Mouse (Mus musculus): Measurements from ENCODE around the gene Ins2. TPM values are rescaled to one million over a fixed set of nuclear protein-coding genes. Genes with fewer than 3 reads are reported as not detected.

Gene Ins2
- total RNA-seq, 1 experiment from 2014 or later = not detected

DNA sequence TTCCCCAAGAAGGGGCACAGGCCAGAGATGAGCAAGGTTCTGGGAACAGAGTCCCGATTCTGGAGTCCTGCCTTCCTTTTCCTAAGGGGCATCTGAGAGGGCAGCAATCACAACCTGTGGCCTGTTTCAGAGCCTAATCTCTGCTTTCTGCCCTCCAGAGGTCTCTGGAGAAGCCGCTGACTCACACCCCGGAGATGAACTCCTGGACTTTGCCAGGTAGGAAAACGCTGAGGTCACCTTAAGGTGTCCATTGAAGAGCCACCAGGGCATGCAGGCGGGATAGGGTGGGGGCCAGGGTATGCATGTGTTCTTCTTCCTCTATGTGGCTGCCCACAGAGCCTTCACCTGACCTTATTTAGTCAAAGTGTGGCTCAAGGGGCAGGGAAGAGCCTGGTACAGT, 77.8 kb downstream of the Ins2 start:
- no peak for ATAC-seq (replicated peaks; ENCODE audit: low read depth, poor library complexity, severe bottlenecking)

DNA sequence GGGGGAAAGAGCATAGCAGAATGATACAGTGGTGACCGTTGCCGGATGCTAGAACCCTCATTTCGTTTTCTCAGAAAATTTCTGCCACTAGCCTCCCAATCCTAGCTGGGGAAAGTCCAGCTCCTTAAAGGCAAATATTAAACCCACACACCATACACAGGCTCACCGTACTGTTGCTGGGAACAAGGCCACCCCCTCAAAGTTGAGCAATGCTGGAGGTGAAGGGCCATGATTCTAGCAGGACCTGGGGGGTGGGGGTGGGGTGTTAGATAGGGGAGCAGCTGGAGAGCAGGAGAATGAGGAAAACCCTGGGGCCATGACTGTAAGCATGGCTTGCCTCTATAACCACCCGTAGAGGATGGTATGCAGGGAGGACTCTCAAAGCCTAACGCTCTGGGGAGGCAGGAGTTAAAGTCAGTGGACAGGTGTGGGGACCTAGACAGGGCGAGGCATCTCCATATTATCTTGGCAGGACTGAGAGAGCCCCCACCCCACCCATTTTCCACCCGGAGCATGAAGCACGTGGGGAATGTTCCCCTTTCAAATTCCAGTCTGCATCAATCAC, 78.6 kb downstream of the Ins2 start:
- no peak for ATAC-seq (replicated peaks; ENCODE audit: low read depth, poor library complexity, severe bottlenecking)

DNA sequence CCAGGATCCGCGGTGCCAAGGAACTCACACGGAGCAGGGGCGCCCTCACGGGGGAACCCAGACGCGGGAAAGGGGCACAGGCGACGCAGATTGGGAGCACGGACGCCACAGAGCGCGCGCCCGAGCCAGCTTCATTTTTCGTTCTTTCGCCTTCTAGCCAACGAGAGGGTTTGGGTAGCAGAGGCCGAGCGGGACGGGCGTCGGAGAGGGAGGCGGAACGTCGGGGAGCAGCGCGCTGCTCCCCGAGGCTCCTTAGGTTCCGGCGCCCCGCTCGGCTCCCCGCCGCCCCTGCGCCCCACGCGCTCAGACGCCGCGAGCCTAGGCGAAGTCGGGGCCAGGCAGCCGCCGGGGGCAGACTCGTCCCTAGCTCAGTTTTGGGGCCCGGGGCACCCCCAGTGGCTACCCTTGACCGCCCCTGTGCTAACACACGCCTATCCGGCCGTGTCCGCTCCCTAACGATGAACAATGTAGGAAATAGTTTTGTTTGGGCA, 79.2 kb downstream of the Ins2 start:
- 0 out of 2 replicates have a peak, but pooled peaks have one; percentile 20 for ATAC-seq (replicated peaks; ENCODE audit: low read depth, poor library complexity, severe bottlenecking)

- ATAC-seq (replicated peaks; ENCODE audit: low read depth, poor library complexity, severe bottlenecking) = no peak
Observed at GRCm38 (mm10) chr7:142663151-142663550, 80.0 kb downstream of the Ins2 start.

GRCm38 (mm10) chr7:142661811-142662210, 81.4 kb downstream of the Ins2 start:
- no peak for ATAC-seq (replicated peaks; ENCODE audit: low read depth, poor library complexity, severe bottlenecking)

DNA sequence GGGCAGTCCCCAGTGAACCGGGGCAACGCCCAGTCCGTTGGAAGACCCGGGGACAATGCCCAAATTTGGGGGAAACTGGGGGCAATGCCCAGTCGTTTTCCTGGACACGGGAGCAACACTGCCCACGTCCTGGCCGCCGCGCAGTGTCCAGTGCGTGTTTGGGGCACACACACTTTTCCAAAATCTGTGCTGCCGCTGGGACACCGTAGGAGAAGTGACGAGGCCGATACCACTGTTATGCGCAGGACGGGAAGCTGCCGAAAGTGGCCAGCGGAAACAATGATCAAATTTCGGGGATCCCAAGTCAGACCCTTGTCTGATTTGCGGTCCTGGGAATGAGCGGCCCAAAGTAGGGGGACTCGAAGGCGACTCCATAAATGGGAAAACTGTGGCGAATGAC, 82.1 kb downstream of the Ins2 start:
- no peak for ATAC-seq (replicated peaks; ENCODE audit: low read depth, poor library complexity, severe bottlenecking)

- no peak for ATAC-seq (replicated peaks; ENCODE audit: low read depth, poor library complexity, severe bottlenecking)
Observed at GRCm38 (mm10) chr7:142660651-142660945, 82.6 kb downstream of the Ins2 start.

GRCm38 (mm10) chr7:142659767-142660650, 83.2 kb downstream of the Ins2 start:
- ATAC-seq (replicated peaks; ENCODE audit: low read depth, poor library complexity, severe bottlenecking) = no peak

DNA sequence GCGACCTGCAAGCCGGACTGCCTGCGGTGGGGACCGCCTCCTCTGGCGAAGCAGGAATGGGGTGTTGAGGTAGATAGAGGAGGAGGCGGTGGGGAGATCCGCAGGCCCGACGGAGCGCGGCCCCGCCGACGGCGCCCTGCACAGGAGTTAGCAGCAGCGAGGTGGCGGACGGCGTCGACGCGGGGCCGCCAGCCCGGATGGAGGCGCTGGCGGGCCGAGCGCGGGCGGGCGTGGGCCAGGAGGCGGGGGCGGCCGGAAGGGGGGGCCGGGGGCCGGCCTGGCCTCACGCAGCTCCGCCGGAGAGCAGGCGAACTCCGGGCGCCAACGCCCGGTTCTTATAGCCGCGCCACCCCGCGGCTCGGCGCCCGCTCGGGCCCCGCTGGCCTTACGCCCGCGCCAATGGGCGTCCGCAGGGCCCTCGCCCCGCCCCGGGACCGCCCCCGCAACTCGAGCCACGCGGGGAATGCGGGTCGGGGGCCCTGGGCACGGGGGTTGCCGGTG, 84.0 kb downstream of the Ins2 start:
- ATAC-seq (replicated peaks; ENCODE audit: low read depth, poor library complexity, severe bottlenecking) = 0 out of 2 replicates have a peak, but pooled peaks have one; percentile 4

GRCm38 (mm10) chr7:142658681-142659180, 84.5 kb downstream of the Ins2 start:
- peak; percentile 28; the same call in 1 of the 2 replicates for ATAC-seq (replicated peaks; ENCODE audit: low read depth, poor library complexity, severe bottlenecking)

GRCm38 (mm10) chr7:142657821-142658614, 85.2 kb downstream of the Ins2 start:
- no peak for ATAC-seq (replicated peaks; ENCODE audit: low read depth, poor library complexity, severe bottlenecking)

- ATAC-seq (replicated peaks; ENCODE audit: low read depth, poor library complexity, severe bottlenecking) = no peak
Observed at GRCm38 (mm10) chr7:142657341-142657791, 85.8 kb downstream of the Ins2 start.

DNA sequence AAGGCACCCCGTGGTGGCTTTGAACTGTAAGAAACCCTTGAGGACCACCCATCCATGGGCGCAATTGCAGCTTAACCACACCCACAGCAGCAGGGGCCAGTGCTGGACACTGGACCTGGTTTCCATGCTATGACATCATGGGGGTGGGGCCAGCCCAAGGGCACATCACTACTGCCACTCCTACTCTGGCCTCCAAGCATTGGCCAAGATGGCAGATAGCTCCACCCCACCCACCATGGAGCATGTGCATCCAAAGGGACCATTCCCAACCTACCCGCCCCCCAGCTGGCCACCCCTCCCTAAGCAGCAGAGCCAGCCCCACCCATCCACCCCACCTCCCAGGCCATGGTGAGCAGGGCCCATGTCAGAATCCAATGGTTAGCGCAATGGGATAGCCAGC, 87.1 kb downstream of the Ins2 start:
- ATAC-seq (replicated peaks; ENCODE audit: low read depth, poor library complexity, severe bottlenecking) = no peak

DNA sequence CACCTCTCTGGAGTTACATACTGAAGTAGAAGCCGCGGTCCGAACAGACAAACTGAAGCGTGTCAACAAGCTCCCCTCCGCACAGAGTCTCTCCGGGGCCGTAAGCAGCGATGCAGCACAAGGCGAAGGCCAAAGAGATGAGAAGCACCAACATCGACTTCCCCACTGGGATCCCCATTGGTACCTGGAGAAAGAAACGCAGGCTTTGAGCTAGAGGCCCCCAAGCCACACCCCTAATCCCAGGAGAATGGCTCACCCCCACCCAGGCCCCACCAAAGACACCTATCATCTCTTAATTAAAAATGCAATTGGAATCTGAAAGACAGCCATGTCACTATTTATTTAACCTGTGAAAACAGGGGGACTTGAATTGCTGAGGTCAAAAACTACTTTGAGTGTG, 87.5 kb downstream of the Ins2 start:
- no peak for ATAC-seq (replicated peaks; ENCODE audit: low read depth, poor library complexity, severe bottlenecking)

DNA sequence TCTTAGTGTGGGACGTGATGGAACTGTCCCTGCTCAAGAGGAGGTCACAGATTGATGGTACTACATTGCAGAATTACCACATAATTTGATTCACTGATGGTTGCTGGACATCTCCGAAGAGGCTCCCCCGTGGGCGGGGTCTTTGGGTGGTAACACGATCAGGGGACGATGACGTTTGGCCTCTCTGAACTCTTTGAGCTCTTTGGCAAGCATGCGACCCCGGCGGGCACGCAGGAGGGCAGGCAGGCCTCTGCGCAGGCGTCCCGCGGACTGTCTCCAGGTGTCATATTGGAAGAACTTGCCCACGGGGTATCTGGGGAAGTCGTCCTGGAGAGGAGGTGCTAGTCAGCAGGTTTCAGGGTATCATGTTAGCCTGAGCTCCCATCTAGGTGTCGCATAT, 89.5 kb downstream of the Ins2 start:
- no peak for ATAC-seq (replicated peaks; ENCODE audit: low read depth, poor library complexity, severe bottlenecking)

DNA sequence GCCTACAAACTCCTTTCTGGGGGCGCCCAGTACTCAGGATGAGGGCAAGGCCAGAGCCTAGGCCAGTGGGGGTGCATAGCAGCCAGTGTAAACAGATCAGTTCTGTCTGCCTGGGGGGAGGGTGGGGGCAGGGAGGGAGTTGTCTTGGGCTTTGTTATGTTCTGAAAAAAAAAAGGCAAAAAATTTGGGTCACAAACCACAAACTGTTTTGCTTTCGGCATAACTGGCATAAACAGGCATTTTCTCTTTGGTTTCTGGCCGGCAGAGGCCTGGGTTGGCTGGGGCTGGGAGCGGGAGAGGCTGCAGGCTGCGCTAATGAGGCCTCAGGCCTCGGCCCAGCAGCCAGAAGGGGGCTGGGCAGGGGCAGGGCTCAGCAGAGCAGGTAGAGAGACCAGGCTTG, 96.5 kb downstream of the Ins2 start:
- no peak for ATAC-seq (replicated peaks; ENCODE audit: low read depth, poor library complexity, severe bottlenecking)

GRCm38 (mm10) chr7:142645045-142645444, 98.1 kb downstream of the Ins2 start:
- ATAC-seq (replicated peaks; ENCODE audit: low read depth, poor library complexity, severe bottlenecking) = no peak

- no peak for ATAC-seq (replicated peaks; ENCODE audit: low read depth, poor library complexity, severe bottlenecking)
Observed at GRCm38 (mm10) chr7:142636178-142636577, 107.0 kb downstream of the Ins2 start.

- ATAC-seq (replicated peaks; ENCODE audit: low read depth, poor library complexity, severe bottlenecking) = no peak
Observed at GRCm38 (mm10) chr7:142630691-142631090, 112.5 kb downstream of the Ins2 start.

GRCm38 (mm10) chr7:142629806-142630205, 113.4 kb downstream of the Ins2 start:
- ATAC-seq (replicated peaks; ENCODE audit: low read depth, poor library complexity, severe bottlenecking) = no peak
